Mouse (Mus musculus) olfactory bulb, adult 2 months (tissue): ENCODE results near the gene Myh1.

Experiments
- CTCF ChIP-seq: fragments of 200-500 bp; IDR thresholded peaks from 2 replicates; pipeline ENCODE4 v1.5.1; 2012; ENCODE audit warnings: low read depth, mild to moderate bottlenecking, low read length, moderate library complexity; ENCODE audit not compliant: insufficient read depth
- POLR2A ChIP-seq: fragments of 200-500 bp; IDR thresholded peaks from 2 replicates; pipeline ENCODE4 v1.6.1; 2012; ENCODE audit warnings: mild to moderate bottlenecking, low read depth, low read length, moderate library complexity; ENCODE audit not compliant: insufficient read depth

DNA sequence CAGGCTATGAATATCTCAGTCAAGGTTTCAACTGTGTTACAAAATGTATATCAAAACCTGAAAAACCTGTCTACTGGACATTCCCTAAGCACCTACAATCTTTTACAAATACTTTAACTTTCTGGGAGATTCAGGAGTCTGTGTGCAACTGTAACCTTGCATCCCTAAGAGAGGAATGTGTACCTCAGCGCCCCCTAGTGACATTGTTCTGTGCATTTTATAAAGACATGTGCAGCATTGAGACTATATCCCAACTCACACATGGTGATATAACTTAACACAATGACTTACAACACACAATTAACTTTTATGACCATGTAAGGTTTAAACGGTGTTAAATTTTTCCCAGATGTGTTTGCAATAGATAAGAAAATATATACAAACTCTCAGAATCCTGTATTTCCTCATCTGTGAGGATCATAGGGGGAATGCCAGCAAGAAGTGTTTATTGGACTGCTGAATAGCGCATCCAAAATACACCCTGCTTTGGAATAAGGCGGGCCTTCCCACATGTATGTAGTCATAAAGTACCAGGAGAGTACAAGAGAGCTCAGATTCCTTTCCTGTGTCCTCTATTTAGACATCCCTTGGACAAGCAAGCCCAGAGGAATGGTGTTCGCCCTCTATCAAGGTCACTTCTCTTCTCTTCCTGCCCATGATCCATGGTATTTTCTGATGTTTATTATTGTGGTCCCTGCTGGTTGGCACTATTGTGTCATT is 35.9 kb downstream of the Myh1 start:
- TF ChIP-seq CTCF (no peak), POLR2A (no peak)
